ENCODE assay signal across 9 mouse cellular contexts in the genomic region with DNA sequence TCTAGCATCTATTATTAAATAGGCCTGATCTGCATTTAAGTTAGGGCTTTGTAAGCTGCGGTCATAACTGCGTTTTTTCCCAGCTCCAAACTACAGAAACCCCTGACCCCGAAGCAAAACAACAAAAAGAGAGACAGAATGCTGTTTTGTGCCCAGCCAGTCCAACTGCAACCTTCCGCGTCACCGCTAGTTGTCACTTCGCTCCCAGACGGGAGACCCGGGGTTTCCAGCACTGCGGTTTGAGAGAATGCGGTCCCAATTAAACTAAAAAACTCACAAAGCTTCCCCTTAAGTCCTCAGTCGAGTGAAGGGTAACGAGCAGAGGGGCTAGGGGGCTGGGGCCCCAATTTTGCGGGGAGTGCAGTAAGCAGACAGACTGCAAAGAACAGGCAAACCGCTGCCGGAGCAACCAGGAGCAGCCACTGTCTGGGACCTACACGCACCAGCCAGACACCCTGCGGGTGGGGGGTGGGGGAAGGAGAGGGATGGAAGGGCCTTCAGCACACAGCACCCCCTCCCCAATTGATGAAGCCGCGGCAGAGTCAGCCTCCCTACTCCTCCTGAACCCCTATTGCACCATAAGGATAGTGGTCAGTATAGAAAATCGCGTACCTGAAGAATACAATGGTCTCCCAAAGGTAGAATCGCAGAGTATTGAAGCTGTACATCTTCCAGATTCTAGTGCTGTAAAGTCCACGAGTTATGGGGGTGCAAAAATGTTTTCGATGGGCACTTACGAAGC. TPM values are rescaled to one million over a fixed set of nuclear protein-coding genes. Genes with fewer than 3 reads are reported as not detected.
DNase-seq lines count a peak whose midpoint lies in the region; ATAC-seq and TF ChIP-seq lines count a peak whose summit lies in the region.
"Had no signal": no experiment of that assay in that cellular context is flagged by ENCODE, and none has a peak within 500 bp of the region (broad histone marks: within the 10 kb centered on the region; RNA-seq: fewer than 3 reads in every experiment).

No protein-coding gene starts in this region.

- peak; percentile 37 for TF ChIP-seq CTCF in ES-Bruce4 (IDR thresholded peaks at IDR 0.05; ENCODE audit: low read depth, low read length)
- TF ChIP-seq CTCF in stomach, postnatal 0 days (IDR thresholded peaks at IDR 0.05; ENCODE audit: low read depth) = 0 out of 2 replicates have a peak, but pooled peaks have one; percentile 5
- no peak for TF ChIP-seq CTCF in liver, postnatal 0 days (IDR thresholded peaks at IDR 0.05; ENCODE audit: low read depth)

- TF ChIP-seq EP300 in ES-Bruce4 (IDR thresholded peaks at IDR 0.05; ENCODE audit: insufficient read depth, low read depth, low read length) = no peak
- TF ChIP-seq EP300 in stomach, postnatal 0 days (optimal IDR thresholded peaks at IDR 0.05) = no peak
- no peak for TF ChIP-seq EP300 in liver, postnatal 0 days (IDR thresholded peaks at IDR 0.05; ENCODE audit: low read depth)

- TF ChIP-seq POLR2A in ES-Bruce4 (IDR thresholded peaks at IDR 0.05; ENCODE audit: insufficient read depth, low read length) = no peak

- no peaks in the 10 kb centered on the region for H3K27me3 ChIP-seq in ES-Bruce4 (ENCODE audit: control insufficient read depth, insufficient read depth, low read length, poor library complexity, severe bottlenecking)
- peaks cover 32% of the 10 kb centered on the region for H3K27me3 ChIP-seq in limb, embryonic 13.5 days
- H3K27me3 ChIP-seq in stomach, postnatal 0 days (ENCODE audit: control insufficient read depth, insufficient read depth, low read length) = no peaks in the 10 kb centered on the region; the same call in 1 of the 2 replicates
- H3K27me3 ChIP-seq in liver, postnatal 0 days (ENCODE audit: insufficient read depth, low read length) = peaks cover 13% of the 10 kb centered on the region

- WGBS in limb, embryonic 13.5 days = 5% methylated on average over 26 of the region's 26 CpGs
- 6% methylated on average over 26 of the region's 26 CpGs for WGBS in stomach, postnatal 0 days
- 9% methylated on average over 26 of the region's 26 CpGs for WGBS in liver, postnatal 0 days (ENCODE audit: insufficient replicate concordance)

- H3K4me3 ChIP-seq in ES-Bruce4 (ENCODE audit: low read depth, low read length) = no peak overlapping the region
- no peak overlapping the region for H3K4me3 ChIP-seq in limb, embryonic 13.5 days
- no peak overlapping the region for H3K4me3 ChIP-seq in stomach, postnatal 0 days (ENCODE audit: low read depth, low read length)
- no peak overlapping the region for H3K4me3 ChIP-seq in liver, postnatal 0 days (ENCODE audit: low read depth, low read length)
- H3K4me3 ChIP-seq: heart, embryonic 13.5 days had no signal

- H3K36me3 ChIP-seq in ES-Bruce4 (ENCODE audit: control insufficient read depth, insufficient read depth, low read length, poor library complexity, severe bottlenecking) = no peaks in the 10 kb centered on the region
- H3K36me3 ChIP-seq in limb, embryonic 13.5 days = no peaks in the 10 kb centered on the region
- no peaks in the 10 kb centered on the region for H3K36me3 ChIP-seq in stomach, postnatal 0 days (ENCODE audit: control insufficient read depth, insufficient read depth, low read length)
- H3K36me3 ChIP-seq in liver, postnatal 0 days (replicated peaks; ENCODE audit: insufficient read depth, low read length) = no peaks in the 10 kb centered on the region
- H3K36me3 ChIP-seq: heart, embryonic 13.5 days had no signal

- H3K27ac ChIP-seq in ES-Bruce4 (ENCODE audit: insufficient read depth, low read length) = no peak overlapping the region
- no peak overlapping the region for H3K27ac ChIP-seq in limb, embryonic 13.5 days
- H3K27ac ChIP-seq in stomach, postnatal 0 days (replicated peaks) = no peak overlapping the region
- no peak overlapping the region for H3K27ac ChIP-seq in liver, postnatal 0 days (ENCODE audit: low read depth)
- H3K27ac ChIP-seq: heart, embryonic 13.5 days had no signal

- ATAC-seq in limb, embryonic 13.5 days (ENCODE audit: low FRiP score, low read depth) = peak; percentile 48; the same call in 1 of the 2 replicates
- 0 out of 2 replicates have a peak, but pooled peaks have one; percentile 4 for ATAC-seq in stomach, postnatal 0 days (ENCODE audit: low FRiP score, low TSS enrichment)
- ATAC-seq in inflammation-experienced regulatory T-cells, adult 6 months = no peak
- ATAC-seq in liver, postnatal 0 days = no peak
- ATAC-seq in activated CD4-positive, CD25-positive, alpha-beta regulatory T cell, adult 4 months = no peak

- H3K9ac ChIP-seq in ES-Bruce4 (ENCODE audit: low read depth, poor library complexity, severe bottlenecking) = no peak overlapping the region
- H3K9ac ChIP-seq in limb, embryonic 13.5 days = no peak overlapping the region
- no peak overlapping the region for H3K9ac ChIP-seq in stomach, postnatal 0 days (ENCODE audit: low read length)
- H3K9ac ChIP-seq in liver, postnatal 0 days (replicated peaks) = no peak overlapping the region
- H3K9ac ChIP-seq: heart, embryonic 13.5 days had no signal

- no peaks in the 10 kb centered on the region for H3K9me3 ChIP-seq in ES-Bruce4 (replicated peaks; ENCODE audit: control insufficient read depth, insufficient read depth, low read length, poor library complexity, severe bottlenecking)
- H3K9me3 ChIP-seq in limb, embryonic 13.5 days = no peaks in the 10 kb centered on the region
- H3K9me3 ChIP-seq in stomach, postnatal 0 days (ENCODE audit: control insufficient read depth, low read length) = no peaks in the 10 kb centered on the region
- no peaks in the 10 kb centered on the region for H3K9me3 ChIP-seq in liver, postnatal 0 days (ENCODE audit: low read length)
- H3K9me3 ChIP-seq: heart, embryonic 13.5 days had no signal

- peak; percentile 77 to 79 for DNase-seq in cerebellum, postnatal 10 days
- DNase-seq in frontal cortex, postnatal 25 days (ENCODE audit: low spot score in 2 of 2) = peak; percentile 16 to 21
- no peak for DNase-seq in stomach, postnatal 0 days (ENCODE audit: low spot score)
- no peak for DNase-seq in liver, postnatal 0 days

- H3K4me1 ChIP-seq in ES-Bruce4 (ENCODE audit: control insufficient read depth, insufficient read depth, low read length) = no peaks in the 10 kb centered on the region
- H3K4me1 ChIP-seq in limb, embryonic 13.5 days = no peaks in the 10 kb centered on the region
- H3K4me1 ChIP-seq in stomach, postnatal 0 days (replicated peaks; ENCODE audit: control insufficient read depth, insufficient read depth) = no peaks in the 10 kb centered on the region
- H3K4me1 ChIP-seq in liver, postnatal 0 days (ENCODE audit: insufficient read depth) = no peaks in the 10 kb centered on the region

- H3K4me2 ChIP-seq in limb, embryonic 13.5 days (replicated peaks) = no peak overlapping the region
- no peak overlapping the region for H3K4me2 ChIP-seq in stomach, postnatal 0 days (replicated peaks; ENCODE audit: low read depth)
- H3K4me2 ChIP-seq in liver, postnatal 0 days (ENCODE audit: low read depth, low read length) = no peak overlapping the region

RNA-seq across cellular contexts. Expression of a gene that starts 0.8 kb away (rescaled TPM):
- not detected in 2 replicates for polyA plus RNA-seq in ES-Bruce4 (2011; ENCODE audit: insufficient read depth, insufficient read length, low read depth, missing spikeins)
- not detected in 2 replicates for polyA plus RNA-seq in limb, embryonic 13.5 days (2015; fragmentation: Nextera tagmentation; extraction: Ambion mirVana)
- polyA plus RNA-seq in stomach, postnatal 0 days (2015; fragmentation: Nextera tagmentation; extraction: Ambion mirVana) = 0.06 TPM in 1 of 2 replicates, not detected in the other
- polyA plus RNA-seq in inflammation-experienced regulatory T-cells, adult 6 months (2017; shearing (Covaris generic)) = not detected
- not detected in 2 replicates for polyA plus RNA-seq in liver, postnatal 0 days (2015; fragmentation: Nextera tagmentation; extraction: Ambion mirVana)
- not detected for polyA plus RNA-seq in activated CD4-positive, CD25-positive, alpha-beta regulatory T cell, adult 4 months (2017; shearing (Covaris generic))
- polyA plus RNA-seq: heart, embryonic 13.5 days had no signal

Comparison
In these comparisons a context has a peak if more than half of its experiments do, and no peak if none do; other contexts are left out.
1. DNase-seq: peak in cerebellum, postnatal 10 days (2 of 2) and frontal cortex, postnatal 25 days (2 of 2); none in stomach, postnatal 0 days (single experiment) and liver, postnatal 0 days (single experiment).
2. ATAC-seq: peak in limb, embryonic 13.5 days (single experiment) and stomach, postnatal 0 days (single experiment); none in inflammation-experienced regulatory T-cells, adult 6 months (single experiment), liver, postnatal 0 days (single experiment) and activated CD4-positive, CD25-positive, alpha-beta regulatory T cell, adult 4 months (single experiment).